Mouse (Mus musculus) stomach, postnatal 0 days (tissue): Measurements from ENCODE around the gene Pa2g4. TPM values are rescaled to one million over a fixed set of nuclear protein-coding genes. Genes with fewer than 3 reads are reported as not detected.

Source experiments
- ATAC-seq: fragments of 200-750 bp; cut with Nextera tagmentation; 2 replicates; pipeline ENCODE4 v1.8.0; 2017; ENCODE audit not compliant: low FRiP score, low TSS enrichment
- DNase-seq: peaks from one replicate; pipeline ENCODE4 v3.0.0-alpha.2; 2016; ENCODE audit warnings: low spot score
- H3K27ac ChIP-seq: fragments of 300-500 bp; sonication (generic); replicated peaks from 2 replicates; pipeline ENCODE4 v1.5.1; 2014; ENCODE audit warnings: mild to moderate bottlenecking, control low read depth
- H3K27me3 ChIP-seq: fragments of 300-500 bp; sonication (generic); 2 replicates; pipeline ENCODE4 v1.6.1; 2014; ENCODE audit warnings: low read length; ENCODE audit not compliant: control insufficient read depth, insufficient read depth
- H3K36me3 ChIP-seq: fragments of 300-500 bp; sonication (generic); 2 replicates; pipeline ENCODE4 v1.6.1; 2014; ENCODE audit warnings: low read length, mixed read lengths; ENCODE audit not compliant: control insufficient read depth, insufficient read depth
- H3K4me1 ChIP-seq: fragments of 300-500 bp; sonication (generic); replicated peaks from 2 replicates; pipeline ENCODE4 v1.6.1; 2014; ENCODE audit warnings: antibody characterized with exemption; ENCODE audit not compliant: control insufficient read depth, insufficient read depth
- H3K4me2 ChIP-seq: fragments of 300-500 bp; sonication (generic); replicated peaks from 2 replicates; pipeline ENCODE4 v1.6.1; 2014; ENCODE audit warnings: low read depth, mild to moderate bottlenecking, control low read depth, moderate library complexity
- H3K4me3 ChIP-seq: fragments of 300-500 bp; sonication (generic); 2 replicates; pipeline ENCODE4 v1.5.1; 2014; ENCODE audit warnings: low read depth, low read length, control low read depth
- H3K9ac ChIP-seq: fragments of 300-500 bp; sonication (generic); 2 replicates; pipeline ENCODE4 v1.6.1; 2014; ENCODE audit warnings: mild to moderate bottlenecking, low read length, control low read depth, mixed read lengths
- H3K9me3 ChIP-seq: fragments of 300-500 bp; sonication (generic); 2 replicates; pipeline ENCODE4 v1.6.1; 2016; ENCODE audit warnings: low read length; ENCODE audit not compliant: control insufficient read depth
- CTCF ChIP-seq: IDR thresholded peaks from 2 replicates; pipeline ENCODE4 v1.5.1; 2016; ENCODE audit warnings: antibody characterized with exemption, low read depth, mild to moderate bottlenecking, moderate library complexity
- EP300 ChIP-seq: optimal IDR thresholded peaks from 2 replicates; pipeline ENCODE3; 2016; ENCODE audit warnings: antibody characterized with exemption
- WGBS: fragments of 180-500 bp; shearing (Covaris S2); extraction: QIAGEN DNeasy Blood & Tissue Kit; methylation state at CpG from one replicate; pipeline ENCODE4 v1.1.7; 2014; 5-methylcytosine and 5-hydroxymethylcytosine counted together
- polyA plus RNA-seq: library from polyadenylated mRNA; unstranded; fragments of >200 nt; fragmentation: Nextera tagmentation; extraction: Ambion mirVana; gene quantifications from 2 replicates; pipeline ENCODE4 v1.2.1, GENCODE M21; 2015

The Pa2g4 gene
- polyA plus RNA-seq, 1 experiment from 2014 or later: 135 TPM

DNA sequence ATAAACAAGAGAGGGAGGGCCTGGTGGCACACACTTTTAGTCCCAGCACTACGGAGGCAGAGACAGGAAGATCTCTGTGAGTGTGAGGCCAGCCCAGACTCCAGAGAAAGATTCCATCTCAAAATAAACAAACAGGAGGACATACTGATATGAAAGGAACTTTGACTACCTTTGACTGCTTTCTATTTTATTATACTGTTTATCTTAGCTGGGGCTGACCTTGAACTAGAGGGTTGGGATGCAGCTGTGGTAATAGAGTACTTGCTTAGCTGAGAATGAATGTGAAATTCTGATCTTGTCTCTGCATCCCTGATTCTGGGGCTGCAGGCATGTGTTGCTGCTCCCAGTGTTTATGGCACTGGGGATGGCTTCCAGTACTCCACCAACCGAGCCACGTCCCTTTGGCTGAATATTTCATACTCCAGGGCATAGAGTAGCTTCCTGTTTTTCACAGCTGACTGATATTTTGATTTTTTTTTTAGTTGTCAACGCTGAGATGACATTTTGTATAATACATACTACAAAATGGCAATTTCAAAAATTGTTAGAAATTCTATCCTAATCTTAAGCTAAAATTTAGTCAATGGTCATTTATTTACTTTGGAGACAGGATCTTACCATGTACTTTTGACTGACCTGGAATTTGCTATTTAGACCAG lies 36.8 kb upstream of the Pa2g4 start:
- Histone ChIP-seq H3K27me3 (no peaks in the 10 kb centered on the region), H3K36me3 (no peaks in the 10 kb centered on the region), H3K27ac (no peak overlapping the region), H3K4me3 (no peak overlapping the region), H3K4me2 (no peak overlapping the region), H3K4me1 (no peaks in the 10 kb centered on the region), H3K9ac (no peak overlapping the region), H3K9me3 (no peaks in the 10 kb centered on the region)
- no peak for DNase-seq
- no peak for ATAC-seq
- 69% methylated on average over 4 of the region's 4 CpGs for WGBS
- no peak for TF ChIP-seq EP300
- TF ChIP-seq CTCF: no peak

DNA sequence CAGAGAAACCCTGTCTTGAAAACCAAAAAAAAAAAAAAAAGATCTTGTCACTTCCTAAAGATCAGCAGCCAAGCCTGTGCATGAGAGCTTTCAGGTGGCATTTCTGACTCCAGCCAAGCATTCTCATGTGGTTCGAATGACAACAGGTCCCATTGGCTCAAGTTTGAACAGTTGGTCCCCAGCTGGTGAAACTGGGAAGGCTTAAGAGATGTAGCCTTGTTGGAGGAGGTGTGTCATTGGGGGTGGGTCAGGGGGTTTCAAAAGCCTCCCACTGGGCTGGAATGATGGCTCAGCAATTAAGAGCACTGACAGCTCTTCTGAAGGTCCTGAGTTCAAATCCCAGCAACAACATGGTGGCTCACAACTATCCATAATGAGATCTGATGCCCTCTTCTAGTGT lies 35.7 kb upstream of the Pa2g4 start:
- Histone ChIP-seq H3K27ac (no peak overlapping the region), H3K36me3 (no peaks in the 10 kb centered on the region), H3K9me3 (no peaks in the 10 kb centered on the region), H3K27me3 (no peaks in the 10 kb centered on the region), H3K4me1 (no peaks in the 10 kb centered on the region), H3K4me2 (no peak overlapping the region), H3K9ac (no peak overlapping the region), H3K4me3 (no peak overlapping the region)
- ATAC-seq: no peak
- DNase-seq: no peak
- WGBS: 77% methylated on average over 1 of the region's 1 CpGs
- no peak for TF ChIP-seq CTCF
- no peak for TF ChIP-seq EP300

DNA sequence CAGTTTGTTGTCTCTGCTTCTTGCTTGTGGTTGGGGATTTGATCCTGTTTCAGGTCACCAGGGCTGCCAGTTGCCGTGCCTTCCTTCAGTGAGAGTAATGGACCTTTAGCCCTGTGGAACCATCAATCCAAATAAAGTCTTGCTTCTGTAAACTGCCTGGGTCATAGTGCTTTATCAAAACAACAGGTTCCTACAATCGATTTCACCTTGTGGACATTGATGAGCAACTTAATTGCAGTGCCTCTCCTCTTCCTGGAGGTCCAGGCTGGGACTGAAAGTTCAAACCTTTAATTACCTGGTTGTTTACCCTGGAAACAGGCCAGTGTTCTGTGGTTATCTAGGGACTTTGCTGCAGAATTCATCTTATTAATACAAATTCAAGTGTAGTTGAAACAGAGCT lies 32.7 kb upstream of the Pa2g4 start:
- 28% methylated on average over 2 of the region's 2 CpGs for WGBS
- no peak overlapping the region for H3K4me3 ChIP-seq
- no peak overlapping the region for H3K27ac ChIP-seq
- no peak overlapping the region for H3K9ac ChIP-seq
- no peaks in the 10 kb centered on the region for H3K27me3 ChIP-seq
- DNase-seq (no peak), ATAC-seq (no peak)
- TF ChIP-seq CTCF (no peak), EP300 (no peak)
- H3K36me3 ChIP-seq: no peaks in the 10 kb centered on the region
- no peaks in the 10 kb centered on the region for H3K4me1 ChIP-seq
- H3K4me2 ChIP-seq: no peak overlapping the region
- no peaks in the 10 kb centered on the region for H3K9me3 ChIP-seq

DNA sequence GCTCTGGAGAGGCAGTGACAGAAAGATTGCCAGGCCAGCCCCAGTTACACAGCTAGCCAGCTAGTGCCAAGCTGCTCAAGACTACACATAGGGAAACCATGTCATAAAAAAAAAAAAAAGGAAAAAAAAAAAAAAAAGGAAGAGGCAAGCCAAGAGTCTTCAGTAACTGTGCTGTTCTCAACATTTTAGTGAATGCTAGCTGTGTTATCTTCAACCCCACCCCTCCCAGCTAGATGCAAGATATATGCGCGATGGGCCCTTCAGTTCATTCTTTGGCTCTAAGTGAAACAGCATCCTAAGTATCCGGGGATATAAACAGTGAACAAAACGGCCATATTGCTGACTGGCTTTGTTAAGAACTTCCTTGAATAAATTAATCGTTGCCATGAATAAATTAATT lies 27.0 kb upstream of the Pa2g4 start:
- Histone ChIP-seq H3K9ac (no peak overlapping the region), H3K4me3 (no peak overlapping the region), H3K9me3 (no peaks in the 10 kb centered on the region), H3K27ac (no peak overlapping the region), H3K27me3 (no peaks in the 10 kb centered on the region), H3K4me2 (no peak overlapping the region), H3K36me3 (no peaks in the 10 kb centered on the region), H3K4me1 (no peaks in the 10 kb centered on the region)
- DNase-seq (no peak), ATAC-seq (no peak)
- TF ChIP-seq CTCF (no peak), EP300 (no peak)
- WGBS: 72% methylated on average over 5 of the region's 5 CpGs

GRCm38 (mm10) chr10:128591436-128591835 lies 25.6 kb upstream of the Pa2g4 start:
- no peak for ATAC-seq
- whole genome bisulfite sequencing: 79% methylated on average over 6 of the region's 6 CpGs
- no peaks in the 10 kb centered on the region for H3K4me1 ChIP-seq

GRCm38 (mm10) chr10:128590193-128590690 lies 24.5 kb upstream of the Pa2g4 start:
- H3K4me3 ChIP-seq: peak overlapping the region; percentile 70
- peak overlapping the region; percentile 80 for H3K9ac ChIP-seq
- H3K4me2 ChIP-seq: peak overlapping the region; percentile 98
- DNase-seq (peak; percentile 74), ATAC-seq (peak; percentile 8; the same call in 1 of the 2 replicates)
- H3K9me3 ChIP-seq: no peaks in the 10 kb centered on the region
- peak; percentile 85 for TF ChIP-seq CTCF
- TF ChIP-seq EP300: no peak
- H3K4me1 ChIP-seq: no peaks in the 10 kb centered on the region
- WGBS: 0% methylated on average over 43 of the region's 43 CpGs
- H3K36me3 ChIP-seq: no peaks in the 10 kb centered on the region
- H3K27me3 ChIP-seq: no peaks in the 10 kb centered on the region
- H3K27ac ChIP-seq: peak overlapping the region; percentile 98

More at GRCm38 (mm10) chr10:128591436-128591835, 25.6 kb upstream of the Pa2g4 start:
- TF ChIP-seq CTCF (no peak), EP300 (no peak)
- no peak overlapping the region for H3K27ac ChIP-seq
- no peaks in the 10 kb centered on the region for H3K36me3 ChIP-seq
- H3K27me3 ChIP-seq: no peaks in the 10 kb centered on the region
- no peak overlapping the region for H3K9ac ChIP-seq
- H3K9me3 ChIP-seq: no peaks in the 10 kb centered on the region
- H3K4me3 ChIP-seq: no peak overlapping the region
- no peak overlapping the region for H3K4me2 ChIP-seq
- no peak for DNase-seq
